Mouse (Mus musculus): ENCODE measurements at regions not wholly inside any gene's neighbourhood (a gene's known extent, or its start where the extent isn't known, plus 50 kb on each side); places are given as distances from the start of the nearest gene placed in this dataset.

GRCm38 (mm10) chr12:35656563-35656962, 121.7 kb upstream of the Ahr start:
- no peak for TF ChIP-seq POLR2A (IDR thresholded peaks at IDR 0.05; ENCODE audit: low read depth, low read length)
- TF ChIP-seq CTCF (IDR thresholded peaks at IDR 0.05; ENCODE audit: extremely low read depth, insufficient read depth, insufficient read length, insufficient replicate concordance): no peak

Measured in spleen, adult 2 months (tissue).